Mouse (Mus musculus): ENCODE data around the gene A930033H14Rik. TPM values are rescaled to one million over a fixed set of nuclear protein-coding genes. Genes with fewer than 3 reads are reported as not detected.

A930033H14Rik gene
- total RNA-seq, 2 experiments from 2014 or later = 4.4 to 4.8 TPM

- DNase-seq (ENCODE audit: low spot score) = no peak
Measured at GRCm38 (mm10) chr10:69204677-69205400, 8.1 kb downstream of the A930033H14Rik start.

- DNase-seq (ENCODE audit: low spot score) = no peak
Measured at GRCm38 (mm10) chr10:69193721-69194120, 19.2 kb downstream of the A930033H14Rik start.

- DNase-seq (ENCODE audit: low spot score) = no peak
Measured at GRCm38 (mm10) chr10:69192266-69192665, 20.6 kb downstream of the A930033H14Rik start.

- no peak for DNase-seq (ENCODE audit: low spot score)
Measured at GRCm38 (mm10) chr10:69190434-69191160, 22.3 kb downstream of the A930033H14Rik start.

- no peak for DNase-seq (ENCODE audit: low spot score)
Measured at GRCm38 (mm10) chr10:69187773-69188443, 25.0 kb downstream of the A930033H14Rik start.

- peak; percentile 76 for DNase-seq (ENCODE audit: low spot score)
Measured at GRCm38 (mm10) chr10:69185894-69186893, 26.7 kb downstream of the A930033H14Rik start.

GRCm38 (mm10) chr10:69185431-69185830 is 27.5 kb downstream of the A930033H14Rik start:
- DNase-seq (ENCODE audit: low spot score) = peak; percentile 14

GRCm38 (mm10) chr10:69184903-69185302 is 28.0 kb downstream of the A930033H14Rik start:
- DNase-seq (ENCODE audit: low spot score) = no peak

- DNase-seq (ENCODE audit: low spot score) = no peak
Measured at GRCm38 (mm10) chr10:69180997-69181396, 31.9 kb downstream of the A930033H14Rik start.

GRCm38 (mm10) chr10:69179341-69179740 is 33.6 kb downstream of the A930033H14Rik start:
- DNase-seq (ENCODE audit: low spot score) = no peak

- DNase-seq (ENCODE audit: low spot score) = no peak
Measured at GRCm38 (mm10) chr10:69176116-69176515, 36.8 kb downstream of the A930033H14Rik start.

- DNase-seq (ENCODE audit: low spot score) = no peak
Measured at GRCm38 (mm10) chr10:69172412-69172811, 40.5 kb downstream of the A930033H14Rik start.

GRCm38 (mm10) chr10:69166514-69166913 is 46.4 kb downstream of the A930033H14Rik start:
- no peak for DNase-seq (ENCODE audit: low spot score)

GRCm38 (mm10) chr10:69165847-69166246 is 47.1 kb downstream of the A930033H14Rik start:
- no peak for DNase-seq (ENCODE audit: low spot score)

- DNase-seq (ENCODE audit: low spot score) = peak; percentile 14
Measured at GRCm38 (mm10) chr10:69165125-69165524, 47.8 kb downstream of the A930033H14Rik start.

- DNase-seq (ENCODE audit: low spot score) = no peak
Measured at GRCm38 (mm10) chr10:69163216-69163615, 49.7 kb downstream of the A930033H14Rik start.

GRCm38 (mm10) chr10:69162577-69162976 is 50.3 kb downstream of the A930033H14Rik start:
- DNase-seq (ENCODE audit: low spot score) = no peak

- no peak for DNase-seq (ENCODE audit: low spot score)
Measured at GRCm38 (mm10) chr10:69161503-69161902, 51.4 kb downstream of the A930033H14Rik start.

- DNase-seq (ENCODE audit: low spot score) = no peak
Measured at GRCm38 (mm10) chr10:69160877-69161276, 52.0 kb downstream of the A930033H14Rik start.
